Mouse (Mus musculus): ENCODE data around the gene P2ry14.
"Not testable (repeated sequence)": the region's sequence is repeated elsewhere in the genome, so short reads cannot be mapped to it uniquely, and the experiment has no call there.

The P2ry14 gene

DNA sequence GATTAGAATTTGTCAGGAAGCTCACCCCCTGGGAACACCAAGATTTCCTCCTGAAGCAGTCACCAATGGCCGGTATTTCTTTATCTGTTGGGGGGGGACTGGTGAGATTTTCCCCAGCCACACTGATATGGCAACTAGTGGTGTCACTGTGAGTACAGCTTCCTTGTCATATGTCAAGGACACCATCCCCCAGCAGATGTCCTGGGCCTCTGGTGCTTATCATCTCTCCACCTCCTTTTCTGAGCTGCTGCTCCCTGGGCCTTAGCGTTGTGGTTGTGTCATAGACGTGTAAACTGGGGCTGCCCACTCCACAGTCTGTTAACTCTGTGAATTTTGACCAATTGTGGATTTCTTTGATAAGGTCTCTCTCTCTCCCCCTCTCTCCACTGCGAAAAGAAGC is 49.0 kb downstream of the P2ry14 start:
- no peak for DNase-seq (ENCODE audit: low spot score)

DNA sequence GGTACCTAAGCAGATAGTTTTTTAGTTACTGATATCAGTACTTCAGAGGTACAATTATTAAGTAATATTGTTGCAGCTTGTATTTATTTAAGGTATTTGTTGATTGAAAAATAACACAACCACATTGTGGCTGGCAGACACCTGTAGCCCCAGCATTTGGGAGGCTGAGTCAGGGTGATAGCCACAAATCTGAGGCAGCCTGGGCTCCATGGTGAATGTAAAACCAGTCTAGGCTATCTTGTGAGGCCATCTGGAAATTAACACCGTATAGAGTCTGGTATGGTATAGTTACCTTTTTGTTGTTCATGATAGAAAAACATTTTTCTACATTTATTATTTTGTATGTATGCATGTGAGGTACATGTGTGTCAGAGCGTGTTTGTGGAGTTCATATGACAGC is 51.3 kb downstream of the P2ry14 start:
- DNase-seq (ENCODE audit: low spot score), result no peak

DNA sequence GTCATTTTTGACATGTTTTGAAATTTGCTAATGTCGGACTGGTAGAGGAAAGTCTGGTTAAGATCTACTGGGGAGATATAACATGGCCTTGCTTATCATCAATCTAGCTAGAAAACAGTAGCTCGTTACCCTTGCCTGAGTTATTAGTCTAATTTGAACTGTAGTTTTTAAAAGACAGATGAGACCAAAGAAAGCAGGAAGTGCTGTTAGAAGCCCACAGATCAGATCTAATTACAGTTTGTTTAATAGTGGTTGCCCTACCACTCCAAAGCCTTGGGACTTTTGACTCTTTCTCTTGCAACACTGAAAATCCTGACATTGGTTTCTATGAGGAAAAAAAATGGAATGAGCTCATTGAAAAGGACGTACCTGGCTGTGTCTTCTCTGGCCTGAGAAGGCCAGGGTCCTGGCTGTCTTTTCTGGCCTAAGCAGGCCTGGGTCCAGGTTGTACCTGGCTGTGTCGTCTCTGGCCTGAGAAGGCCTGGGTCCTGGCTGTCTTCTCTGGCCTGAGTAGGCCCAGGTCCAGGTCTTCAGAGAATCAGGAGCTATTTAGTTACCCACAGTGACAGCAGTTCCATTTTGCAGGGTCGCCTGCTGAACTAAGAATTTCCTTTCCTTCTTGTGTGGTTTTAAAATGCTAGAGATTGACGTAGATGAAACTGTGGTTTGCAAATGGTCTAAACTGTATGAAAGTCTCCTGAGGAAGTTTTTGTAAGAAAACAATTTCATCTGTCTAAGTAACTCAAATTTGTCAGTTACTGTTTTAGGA is 52.0 kb downstream of the P2ry14 start, which contains the start of gene Gpr171:
Gpr171 (minus strand) TSS at position 604 of the 769 bp plus-strand sequence.
- no peak for DNase-seq (ENCODE audit: low spot score)

DNA sequence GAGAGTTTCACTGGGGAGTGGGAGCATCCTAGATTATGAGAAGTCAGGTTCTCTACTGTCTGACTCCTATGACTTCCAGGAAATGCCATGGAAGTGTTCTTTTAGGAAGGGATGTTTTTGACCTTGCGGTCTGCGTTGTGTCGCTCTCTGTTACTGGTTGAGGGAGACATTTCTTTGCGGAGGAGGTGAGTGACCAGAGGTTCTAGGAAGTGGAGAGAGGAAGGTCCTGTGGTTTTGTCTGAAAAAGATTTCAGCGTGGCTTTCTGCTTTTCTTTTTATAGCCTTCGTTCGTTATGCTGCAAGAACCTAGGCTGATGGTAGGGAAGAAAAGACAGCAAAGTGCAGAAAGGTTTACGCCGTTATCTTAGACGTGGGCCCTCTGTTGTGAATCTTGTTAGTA is 54.9 kb downstream of the P2ry14 start:
- DNase-seq (ENCODE audit: low spot score), result no peak

DNA sequence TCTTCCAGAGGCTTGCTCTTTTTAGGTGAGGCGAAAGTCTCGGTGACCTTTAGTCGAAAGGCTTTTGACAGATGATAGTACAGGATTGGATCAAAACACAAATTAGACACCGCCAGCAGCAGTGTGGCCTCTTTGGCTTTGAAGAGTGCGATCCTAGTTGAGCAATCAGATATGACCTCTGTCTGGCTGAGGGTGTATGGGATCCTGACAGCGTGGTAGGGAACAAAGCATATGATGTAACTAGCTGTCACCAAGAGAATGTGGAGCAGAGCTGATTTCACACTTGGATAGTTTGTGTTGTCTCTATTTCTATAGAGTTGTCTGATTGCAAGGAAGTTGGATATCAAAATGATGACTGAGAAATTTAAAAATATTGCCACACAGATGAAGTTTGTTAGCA is 56.0 kb downstream of the P2ry14 start:
- no peak for DNase-seq (ENCODE audit: low spot score)

DNA sequence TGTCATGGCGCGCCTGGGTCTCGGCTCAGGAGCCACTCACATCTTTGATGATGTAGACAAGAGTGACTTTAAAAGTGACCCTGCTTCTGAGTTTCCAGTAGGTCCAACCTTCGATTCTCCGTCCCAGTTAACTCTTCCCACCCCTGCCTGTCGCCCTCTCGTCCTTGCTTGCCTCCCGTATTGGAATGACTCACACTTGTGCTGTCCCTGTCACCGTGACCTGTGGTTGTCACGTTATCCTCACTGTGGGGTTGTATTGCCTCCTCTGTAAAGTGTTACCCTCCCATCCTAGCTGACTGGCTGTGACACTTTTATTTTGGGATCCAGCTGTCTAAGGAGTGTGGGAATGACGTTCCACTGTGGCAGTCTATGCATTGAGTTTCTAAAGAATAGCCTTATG is 60.7 kb downstream of the P2ry14 start:
- DNase-seq (ENCODE audit: low spot score), result no peak

DNA sequence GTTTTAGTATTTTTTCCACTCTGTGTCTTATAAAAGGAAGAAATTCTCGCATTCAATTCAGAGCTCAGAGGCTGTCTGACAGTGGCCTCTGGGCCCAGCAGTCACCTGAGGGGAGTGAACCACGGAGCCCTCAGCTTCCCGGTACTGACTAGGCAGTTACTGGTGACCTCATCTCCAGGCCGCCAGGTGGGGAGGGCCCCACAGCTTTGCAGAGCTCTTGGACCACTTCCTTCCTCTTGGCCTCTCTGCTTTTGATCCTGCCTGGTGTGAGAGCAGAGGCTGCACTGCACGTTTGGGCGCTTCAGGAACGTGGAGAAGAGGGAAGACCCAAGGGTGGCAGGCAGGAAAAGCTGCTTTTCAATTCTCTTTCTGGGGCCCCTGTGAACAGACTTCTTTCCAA is 72.5 kb downstream of the P2ry14 start:
- DNase-seq (ENCODE audit: low spot score), result no peak

DNA sequence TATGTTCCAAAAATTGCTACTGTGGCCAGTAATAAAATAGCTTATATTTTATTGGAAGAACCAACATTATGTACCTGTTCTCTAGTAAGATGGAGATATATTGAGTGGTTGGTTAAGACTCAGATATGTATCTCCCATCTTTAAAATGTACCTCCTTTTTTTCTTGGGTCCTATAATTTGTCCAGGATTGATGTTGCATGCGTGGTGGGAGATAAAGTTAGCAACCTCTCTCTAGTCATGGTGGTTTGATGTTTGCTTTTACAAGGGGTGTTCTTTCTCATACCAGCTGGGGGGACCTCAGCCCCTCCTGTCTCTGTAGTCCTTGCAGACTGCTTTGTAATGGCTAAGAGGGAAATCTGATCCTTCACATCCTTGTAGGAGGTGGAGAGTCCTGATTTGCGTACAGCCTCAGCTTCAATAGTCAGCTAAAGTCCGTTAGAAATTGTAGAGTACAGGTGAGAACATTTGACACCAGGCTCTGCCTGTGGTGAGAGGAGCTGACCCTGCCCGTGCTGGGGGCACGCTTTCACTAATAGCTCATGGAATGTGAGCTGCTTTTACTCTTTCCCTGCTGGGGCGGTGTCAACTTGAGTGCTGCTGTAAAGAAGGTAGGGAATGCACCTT is 73.0 kb downstream of the P2ry14 start:
- DNase-seq (ENCODE audit: low spot score), result no peak

DNA sequence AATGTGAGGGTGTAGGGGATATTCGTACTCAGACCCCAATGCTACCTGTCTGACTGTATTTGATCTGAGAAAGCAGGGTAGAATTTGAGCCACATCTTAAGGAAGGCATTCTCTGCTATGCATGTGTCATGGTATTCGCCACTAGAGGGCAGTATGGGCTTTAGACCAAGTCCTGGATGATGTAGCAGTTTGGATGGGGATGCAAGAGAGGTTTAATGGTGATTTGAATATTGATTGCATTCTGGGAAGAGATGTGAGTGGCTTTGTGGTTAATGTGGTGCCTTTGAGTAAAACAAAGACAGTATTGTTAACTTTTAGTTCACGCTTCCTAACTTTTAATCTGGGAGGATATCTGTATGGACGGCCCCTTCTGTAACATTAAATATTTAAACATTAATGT is 74.1 kb downstream of the P2ry14 start:
- DNase-seq (ENCODE audit: low spot score), result no peak

DNA sequence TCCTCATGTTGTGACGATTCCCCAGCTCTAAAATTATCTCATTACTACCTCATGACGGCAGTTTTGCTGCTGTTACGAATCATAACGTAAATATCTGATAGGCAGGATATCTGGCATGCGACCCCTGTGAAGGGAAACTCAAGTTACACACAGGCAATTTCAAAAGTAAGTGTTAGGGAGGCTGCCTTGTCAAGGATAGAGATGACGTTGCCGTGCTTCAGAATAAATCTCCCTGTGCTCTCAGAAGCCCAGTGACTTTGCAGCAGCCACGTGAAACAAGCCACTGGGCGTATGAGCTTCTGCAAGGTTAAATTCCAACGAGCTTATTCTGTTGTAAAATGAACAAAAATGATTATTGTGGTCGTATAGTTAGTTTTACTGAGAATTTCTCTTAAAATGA is 74.8 kb downstream of the P2ry14 start:
- DNase-seq (ENCODE audit: low spot score), result no peak

DNA sequence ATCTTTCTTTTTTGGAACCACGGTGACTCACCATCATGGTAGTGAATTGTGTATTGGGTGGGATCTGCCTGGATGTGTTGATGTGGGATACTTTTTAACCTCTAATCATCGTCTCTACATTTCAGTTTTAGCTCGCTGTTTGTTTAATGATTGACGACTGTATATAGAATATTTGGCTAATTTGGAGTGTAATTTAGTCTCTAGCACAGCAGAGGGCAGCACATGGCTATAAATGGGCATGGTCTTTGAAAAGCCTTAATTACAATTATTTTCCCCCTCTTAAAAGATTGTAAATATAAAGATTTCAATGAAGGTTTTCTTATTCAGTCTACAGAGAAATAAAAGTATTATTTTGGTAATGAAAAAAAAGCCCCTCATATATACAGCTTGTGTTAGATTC is 76.1 kb downstream of the P2ry14 start:
- DNase-seq (ENCODE audit: low spot score), result no peak

DNA sequence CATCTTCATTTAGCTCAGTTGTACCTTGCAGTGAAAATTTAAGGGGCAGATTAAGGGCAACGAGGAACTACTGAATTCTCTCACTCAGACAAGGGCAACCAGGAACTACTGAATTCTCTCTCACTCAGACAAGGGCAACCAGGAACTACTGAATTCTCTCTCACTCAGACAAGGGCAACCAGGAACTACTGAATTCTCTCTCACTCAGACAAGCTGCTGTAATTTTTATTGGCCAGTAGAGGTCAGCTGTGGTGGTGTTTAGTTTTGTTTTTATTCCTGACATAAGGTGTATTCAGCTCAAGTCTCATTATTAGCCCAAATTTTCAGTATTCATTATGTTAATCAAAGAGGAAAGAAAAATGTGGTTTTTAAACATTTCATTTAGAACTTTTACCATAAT is 84.3 kb downstream of the P2ry14 start:
- DNase-seq (ENCODE audit: low spot score), result not testable (repeated sequence)

DNA sequence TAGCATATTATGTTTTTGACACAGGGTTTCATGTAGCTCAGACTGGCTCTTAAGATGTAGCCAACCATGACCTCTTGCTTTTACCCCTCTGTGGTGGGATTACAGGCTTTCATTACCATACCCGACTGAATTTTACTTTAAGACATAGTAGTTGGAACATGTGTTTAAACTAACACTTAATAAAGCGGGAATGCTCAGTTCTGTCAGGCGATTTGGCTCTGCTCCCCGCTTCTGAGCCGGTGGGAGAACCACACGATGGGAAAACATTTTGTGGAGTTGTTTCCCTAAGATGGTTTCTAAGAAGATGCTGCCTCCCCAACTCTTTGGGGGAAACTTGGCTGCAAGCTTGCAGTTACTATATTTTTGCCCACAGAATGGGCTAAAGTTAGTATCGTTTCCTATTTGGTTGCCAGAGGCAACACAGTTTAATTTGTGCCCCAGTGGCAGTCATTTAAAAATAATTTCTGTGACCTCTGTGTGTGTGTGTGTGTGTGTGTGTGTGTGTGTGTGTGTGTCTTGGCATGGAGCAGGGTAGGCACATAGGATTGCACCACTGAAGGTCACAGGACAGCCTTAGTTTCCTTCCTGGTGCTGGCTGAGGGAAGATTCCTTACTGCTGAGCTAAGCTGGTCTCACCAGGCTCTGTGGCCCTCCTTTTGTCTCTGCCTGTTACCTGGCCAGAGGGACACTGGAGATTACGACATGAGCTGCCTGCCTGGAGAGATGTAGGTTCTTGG is 86.7 kb downstream of the P2ry14 start:
- DNase-seq (ENCODE audit: low spot score), result no peak

DNA sequence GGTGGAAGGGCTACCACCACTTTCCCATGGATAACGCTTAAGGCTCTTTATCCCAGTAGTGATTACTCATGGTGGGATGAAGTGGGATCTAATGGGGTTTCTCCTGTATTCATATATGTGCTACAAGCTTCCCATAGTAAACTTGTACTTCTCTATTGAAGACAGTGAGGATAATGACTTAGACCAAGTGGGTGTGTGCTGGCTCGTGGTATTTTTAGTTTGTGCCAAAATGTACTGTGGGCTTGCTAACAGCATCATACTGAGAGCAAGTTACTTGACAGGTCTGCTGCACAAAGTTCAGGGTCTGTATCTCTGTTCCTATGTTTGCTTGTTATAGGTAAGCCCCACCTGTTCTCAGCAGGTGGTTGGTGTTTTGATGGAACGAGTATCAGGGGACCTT is 87.5 kb downstream of the P2ry14 start:
- no peak for DNase-seq (ENCODE audit: low spot score)

Data from urinary bladder, postnatal 10 days (tissue).